Mouse (Mus musculus) CH12F3 (cell line): ENCODE data around the gene Med15.
"Not testable (repeated sequence)": the region's sequence is repeated elsewhere in the genome, so short reads cannot be mapped to it uniquely, and the experiment has no call there.

Experiments
- in situ Hi-C: fragments of 300-500 bp; cut with MboI; formaldehyde crosslinking; loops from 2 replicates; pipeline ENCODE4 v1.14.3; 2020; ENCODE audit warnings: low sequenced_read_pairs

Gene Med15

DNA sequence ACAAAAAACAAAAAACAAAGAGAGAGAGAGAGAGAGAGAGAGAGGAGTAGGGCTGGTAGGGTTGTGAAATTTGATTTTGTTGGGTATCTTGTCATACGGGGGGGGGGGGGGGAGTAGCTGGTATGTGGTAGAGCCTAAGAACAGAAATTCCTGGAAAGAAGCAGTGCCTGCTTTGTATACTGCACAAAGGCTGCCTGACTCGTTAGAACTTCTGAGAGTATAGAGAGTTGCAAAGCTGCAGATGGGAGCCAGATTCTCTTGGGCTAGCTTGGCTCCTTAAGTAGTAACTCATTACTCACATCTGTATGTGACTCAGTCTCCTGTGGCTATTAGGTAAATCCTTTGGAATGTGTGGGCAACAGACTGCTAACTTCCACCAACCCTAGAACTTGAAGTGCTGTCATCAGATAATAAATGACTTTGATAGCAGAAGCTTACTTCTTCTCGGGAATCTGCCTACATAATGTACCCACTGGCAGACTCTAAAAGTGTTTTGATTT lies at the start of gene Med15:
TSS of gene Med15 (minus strand) at position 51 of the 500 bp plus-strand sequence.
- in situ Hi-C loops: no loop called here

DNA sequence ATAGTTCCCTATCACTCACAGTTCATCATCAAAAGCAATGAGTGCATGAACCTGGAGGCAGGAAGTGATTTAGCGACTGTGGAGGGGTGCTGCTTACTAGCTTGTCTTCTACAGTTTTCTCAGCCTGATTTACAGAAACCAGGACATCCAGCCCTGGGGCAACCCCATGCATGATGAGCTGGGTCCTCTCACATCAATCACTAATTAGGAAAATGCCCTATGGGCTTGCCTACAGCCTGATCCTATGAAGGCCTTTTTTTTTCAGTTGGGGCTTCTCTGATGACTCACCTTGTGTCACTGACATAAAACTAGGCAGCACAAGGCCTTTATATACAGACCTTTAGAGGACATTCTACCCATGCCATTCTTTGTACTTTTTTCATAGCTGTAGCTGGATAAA lies 47.0 kb upstream of the Med15 start:
- in situ Hi-C loops: no loop called here

DNA sequence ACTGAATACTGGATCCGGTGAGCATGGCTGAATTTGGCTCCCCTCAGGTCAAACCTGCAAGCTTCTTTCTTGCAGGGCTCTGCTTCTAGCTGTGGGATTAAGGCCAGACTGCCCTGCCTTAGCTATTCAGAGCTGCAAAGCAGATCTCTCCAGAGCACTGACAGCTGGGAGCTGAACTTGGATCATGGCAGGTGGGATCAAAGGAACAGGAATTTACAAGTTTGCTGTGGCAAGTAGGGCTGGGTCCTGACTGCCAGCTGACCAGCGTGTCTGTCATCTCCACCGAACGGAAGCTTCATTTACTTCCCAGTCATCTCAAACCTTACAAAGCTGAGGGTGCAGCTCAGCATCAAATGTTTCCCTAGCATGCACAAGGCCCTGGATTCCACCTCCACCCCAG lies 45.5 kb upstream of the Med15 start:
- in situ Hi-C loops: no loop called here

DNA sequence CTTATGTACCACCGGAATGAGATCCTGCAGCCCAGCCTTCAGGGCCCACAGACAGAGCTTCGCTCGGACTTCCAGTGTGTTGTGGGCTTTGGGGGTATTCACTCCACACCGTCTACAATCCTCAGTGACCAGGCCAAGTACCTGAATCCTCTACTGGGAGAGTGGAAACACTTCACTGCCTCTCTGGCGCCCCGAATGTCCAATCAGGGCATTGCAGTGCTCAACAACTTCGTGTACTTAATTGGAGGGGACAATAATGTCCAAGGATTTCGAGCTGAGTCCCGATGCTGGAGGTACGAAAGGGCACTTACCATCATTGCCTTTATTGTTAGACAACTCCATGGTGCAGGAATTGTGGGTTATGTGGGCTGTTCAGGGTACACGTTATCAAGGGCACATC lies 44.1 kb upstream of the Med15 start:
- in situ Hi-C loops: no loop called here

DNA sequence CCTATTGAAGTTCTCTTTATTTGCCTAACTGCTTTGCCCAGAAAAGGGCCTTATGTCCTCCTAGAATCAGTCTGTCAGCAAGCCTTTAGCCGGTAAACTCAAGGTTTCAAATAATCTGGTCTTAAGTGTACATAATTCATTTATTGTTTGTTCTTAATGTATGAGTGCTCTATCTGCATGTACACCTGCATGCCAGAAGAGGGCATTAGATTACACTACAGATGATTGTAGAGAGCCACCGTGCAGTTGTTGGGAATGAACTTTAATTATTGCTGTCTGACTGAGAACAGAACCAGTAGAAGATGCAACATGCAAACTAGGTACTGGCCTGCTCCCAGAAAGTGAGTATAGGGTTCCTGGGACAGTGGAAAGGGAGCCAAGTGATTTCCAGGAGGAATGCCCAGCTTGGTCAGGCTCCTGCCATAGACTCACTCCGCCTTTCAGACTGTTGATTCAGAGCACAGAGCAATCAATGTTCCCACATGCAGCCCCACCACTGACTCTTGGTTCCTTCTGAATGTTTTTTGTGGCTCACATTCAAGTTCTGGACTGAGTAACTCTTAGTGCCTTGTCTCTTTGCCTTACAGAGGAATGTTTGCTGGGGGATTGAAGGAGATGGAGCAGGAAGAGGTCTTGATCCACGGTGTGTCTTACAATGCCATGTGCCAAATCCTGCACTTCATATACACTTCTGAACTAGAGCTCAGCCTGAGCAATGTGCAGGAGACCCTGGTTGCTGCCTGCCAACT lies 38.6 kb upstream of the Med15 start:
- in situ Hi-C loops: no loop called here

DNA sequence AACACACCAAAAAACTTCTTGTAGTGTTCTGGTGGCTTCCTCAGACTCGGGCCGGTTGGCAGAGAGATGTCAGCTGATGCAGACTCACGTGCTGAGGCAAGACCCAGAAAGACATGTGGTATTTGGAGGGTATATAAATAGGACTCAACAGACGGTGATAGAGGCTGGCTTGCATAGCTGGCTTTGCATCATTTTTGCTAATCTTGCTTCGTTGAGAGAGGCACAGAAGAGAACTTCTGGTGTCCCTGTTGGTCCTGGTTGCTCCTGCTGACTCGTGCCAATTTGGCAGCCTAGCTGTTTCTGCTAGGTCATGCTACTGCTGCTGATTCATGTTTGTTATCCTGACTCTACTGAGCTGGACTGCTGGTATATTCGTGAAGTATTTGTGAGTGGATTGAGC lies 36.1 kb upstream of the Med15 start:
- in situ Hi-C loops: no loop called here

DNA sequence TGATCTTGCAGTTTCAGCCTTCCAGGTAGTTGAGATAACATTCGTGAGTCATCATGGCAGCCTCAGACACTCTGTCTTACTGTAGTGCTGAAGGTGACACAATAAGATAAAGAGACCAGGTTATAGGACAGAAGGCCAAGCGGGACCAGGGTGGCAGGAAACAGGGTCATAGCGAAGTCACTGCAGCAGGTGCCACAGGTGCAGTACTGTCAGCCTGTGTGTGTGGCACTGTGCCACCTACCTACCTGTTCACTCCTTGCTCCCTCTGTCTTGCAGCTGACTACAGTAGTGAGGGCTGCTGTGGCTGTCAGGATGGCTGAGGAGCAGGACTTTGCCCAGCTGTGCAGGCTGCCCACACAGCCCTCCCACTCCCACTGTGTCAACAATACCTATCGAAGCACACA lies 31.4 kb upstream of the Med15 start:
- in situ Hi-C loops: no loop called here

DNA sequence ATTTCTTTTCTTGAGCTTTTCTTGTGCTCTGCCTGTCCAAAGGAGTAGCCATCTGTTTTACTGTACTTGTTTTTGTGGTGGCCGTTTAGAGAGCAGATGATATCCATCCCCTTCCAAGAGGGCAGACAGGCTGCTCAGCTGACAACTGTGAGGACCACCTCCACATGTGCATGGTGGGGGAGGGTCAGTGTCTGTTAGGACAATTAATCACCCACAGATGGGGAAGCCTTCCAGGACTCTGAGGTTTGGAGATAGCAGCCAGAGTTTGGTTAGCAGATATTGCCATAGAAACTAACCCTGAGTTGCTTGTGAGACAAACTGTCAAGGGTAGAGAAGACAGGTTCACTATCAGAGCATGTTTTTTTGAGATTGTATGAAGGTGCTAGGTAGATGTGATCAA lies 28.4 kb upstream of the Med15 start:
- in situ Hi-C loops: no loop called here

DNA sequence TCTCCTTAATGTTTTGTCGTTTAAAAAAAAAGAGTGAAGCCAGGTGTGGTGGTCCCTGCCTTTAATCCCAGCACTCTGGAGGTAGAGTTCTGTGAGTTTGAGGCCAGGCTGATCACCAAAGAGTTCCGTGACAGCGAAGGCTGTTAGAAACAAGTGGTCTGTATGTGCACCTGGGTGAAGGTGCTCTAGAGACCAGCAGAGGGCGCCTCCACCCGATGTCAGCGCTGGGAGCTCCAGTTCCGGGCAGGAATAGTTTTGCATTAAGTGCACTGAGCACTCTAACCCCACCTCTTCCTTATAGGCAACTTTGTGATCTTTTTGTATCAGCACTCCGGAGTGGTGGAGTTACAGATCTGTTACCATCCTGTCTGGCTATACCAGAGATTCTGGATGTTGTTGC lies 28.0 kb upstream of the Med15 start:
- in situ Hi-C loops: no loop called here

DNA sequence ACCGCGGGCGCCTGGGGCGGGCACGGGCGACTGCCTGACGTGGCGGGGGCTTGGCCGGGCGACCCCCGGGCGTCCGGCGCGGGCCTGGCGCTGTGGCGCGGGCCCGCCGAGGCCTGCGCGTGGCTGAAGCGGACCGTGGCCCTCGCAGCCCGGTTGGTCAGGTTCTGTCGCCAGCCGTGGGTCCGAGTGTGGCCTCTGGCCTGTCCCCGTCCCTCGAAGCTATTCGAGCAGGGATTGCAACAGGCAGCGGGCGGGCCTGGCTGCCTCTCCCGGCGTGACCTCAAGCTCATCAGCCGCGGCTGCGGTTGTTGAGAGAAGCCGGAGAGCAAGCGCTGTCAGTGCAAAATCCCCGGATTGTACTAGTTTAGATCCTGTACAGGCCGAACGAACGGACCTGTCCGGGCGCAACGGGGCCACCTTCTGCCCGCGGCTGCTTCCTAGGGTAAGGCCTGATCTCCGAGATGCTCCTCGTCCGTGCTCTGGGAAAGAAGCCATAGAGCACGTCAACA lies 27.2 kb upstream of the Med15 start:
- in situ Hi-C loops: no loop called here

DNA sequence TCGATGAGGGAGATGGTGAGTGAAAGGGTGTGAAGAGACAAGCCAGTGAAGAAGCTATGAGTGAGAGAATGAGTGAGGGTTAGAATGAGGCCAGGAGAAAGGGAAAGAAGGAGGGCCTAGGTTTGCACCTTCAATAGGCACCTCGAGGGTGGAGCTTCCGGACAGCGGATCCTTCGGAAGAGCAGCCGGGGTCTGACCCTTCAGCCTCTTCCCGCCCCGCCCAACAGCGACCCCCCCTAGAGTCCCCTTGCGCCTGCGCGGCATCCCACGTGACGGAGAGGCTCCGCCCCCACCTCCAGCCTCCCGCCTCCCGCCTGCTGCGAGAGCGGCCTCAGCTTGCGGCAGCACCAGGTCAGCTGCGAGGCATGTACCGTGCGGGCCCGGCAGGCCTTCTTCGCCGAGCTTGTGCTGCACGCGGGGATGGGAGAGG lies 26.7 kb upstream of the Med15 start, which contains the start of gene Klhl22:
TSS of gene Klhl22 (plus strand) at position 275 of the 430 bp plus-strand sequence.
- in situ Hi-C loops: no loop called here

DNA sequence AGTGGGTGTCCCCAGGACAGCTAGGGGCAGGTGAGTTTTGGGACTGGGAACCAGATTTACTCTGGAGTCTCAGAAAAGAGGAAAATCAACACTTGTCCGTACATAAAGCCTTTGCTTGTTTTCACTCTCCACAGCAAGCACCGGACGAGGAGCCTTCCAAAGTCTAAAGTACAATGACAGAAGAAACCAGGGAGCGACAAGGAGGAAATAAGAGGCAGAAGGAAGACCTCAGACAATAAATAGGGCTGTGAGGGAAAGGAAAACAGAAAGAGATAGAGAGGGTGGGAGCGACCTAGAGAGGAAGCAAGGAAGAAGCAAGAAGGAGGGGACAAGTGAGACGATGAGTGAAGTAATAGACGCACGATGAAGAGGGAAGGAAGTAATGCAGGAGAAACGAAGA lies 26.2 kb upstream of the Med15 start:
- in situ Hi-C loops: no loop called here

DNA sequence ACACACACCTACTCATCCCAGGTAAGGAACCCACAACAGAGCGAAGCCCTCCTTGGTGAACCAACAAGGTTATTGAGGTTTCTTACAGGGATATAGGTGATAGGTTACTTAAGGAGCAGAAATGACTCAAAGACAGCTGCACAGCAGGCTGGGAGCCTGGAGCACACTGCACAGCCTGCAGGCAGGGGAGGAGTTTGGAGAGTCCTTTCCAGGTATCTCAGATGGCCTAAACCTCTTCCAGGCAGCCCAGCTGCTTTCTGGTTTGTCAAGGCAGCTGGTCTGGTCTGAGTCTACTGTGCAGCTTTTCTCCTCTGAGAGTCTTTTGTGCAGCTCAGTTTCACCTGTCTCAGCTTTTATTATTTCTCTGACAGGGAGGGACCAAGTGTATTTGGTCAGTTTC lies 25.1 kb upstream of the Med15 start:
- in situ Hi-C loops: no loop called here

DNA sequence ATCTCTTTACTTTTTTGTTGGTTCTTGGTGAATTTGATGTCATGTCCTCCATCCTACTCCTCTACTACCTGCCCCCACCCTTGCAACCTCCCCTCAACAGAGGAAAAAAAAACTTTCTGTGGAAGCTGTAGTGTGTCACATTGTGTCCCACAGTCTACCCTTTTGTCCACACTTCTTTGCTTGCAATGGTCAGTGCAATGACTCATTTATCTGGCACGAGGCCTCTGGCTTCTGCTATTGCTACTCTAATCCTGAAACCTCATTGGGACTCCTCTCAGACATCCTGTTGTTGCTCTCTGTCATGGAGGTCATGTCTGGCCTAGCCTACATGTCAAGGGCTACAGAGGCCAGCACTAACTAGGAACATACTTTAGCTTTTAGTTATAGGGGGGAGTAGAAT lies 21.0 kb upstream of the Med15 start:
- in situ Hi-C loops: no loop called here

DNA sequence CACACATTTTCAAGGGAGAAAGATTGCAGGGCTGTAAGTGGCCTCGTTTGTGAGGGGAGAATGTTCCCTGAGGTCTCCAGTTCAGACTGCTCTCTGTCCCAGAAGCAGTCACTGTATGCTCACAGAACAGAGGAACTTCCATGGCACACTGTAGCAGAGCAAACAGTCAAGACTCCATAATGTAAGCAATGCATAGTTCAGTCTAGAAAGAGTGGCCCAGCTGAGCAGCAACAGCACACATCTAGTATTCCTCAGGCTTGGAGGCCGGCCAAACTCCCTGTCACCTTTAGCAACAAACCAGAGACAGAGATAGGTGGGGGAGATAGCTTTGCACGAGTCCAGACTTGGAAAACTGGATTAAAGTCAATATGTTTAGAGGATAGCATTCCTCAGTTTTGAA lies 20.3 kb upstream of the Med15 start:
- in situ Hi-C loops: no loop called here

DNA sequence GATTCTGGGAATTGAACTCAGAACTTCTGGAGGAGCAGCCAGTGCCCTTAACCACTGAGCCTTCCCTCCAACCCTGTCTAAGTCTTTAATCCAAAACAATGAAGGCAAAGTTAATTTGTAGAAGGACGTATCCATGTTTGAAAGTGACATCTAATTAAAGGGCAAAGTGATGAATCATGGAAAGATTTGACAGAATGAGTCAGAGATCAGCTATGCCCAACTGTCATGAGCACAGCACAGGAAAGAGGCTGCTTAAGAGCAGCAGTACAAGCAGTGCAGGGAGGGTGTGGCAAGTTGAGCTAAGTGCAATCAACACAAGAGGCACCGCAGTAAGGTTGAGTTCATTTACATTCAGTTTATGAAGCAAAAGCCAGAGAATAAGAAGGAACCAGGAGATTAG lies 12.4 kb upstream of the Med15 start:
- in situ Hi-C loops: no loop called here

DNA sequence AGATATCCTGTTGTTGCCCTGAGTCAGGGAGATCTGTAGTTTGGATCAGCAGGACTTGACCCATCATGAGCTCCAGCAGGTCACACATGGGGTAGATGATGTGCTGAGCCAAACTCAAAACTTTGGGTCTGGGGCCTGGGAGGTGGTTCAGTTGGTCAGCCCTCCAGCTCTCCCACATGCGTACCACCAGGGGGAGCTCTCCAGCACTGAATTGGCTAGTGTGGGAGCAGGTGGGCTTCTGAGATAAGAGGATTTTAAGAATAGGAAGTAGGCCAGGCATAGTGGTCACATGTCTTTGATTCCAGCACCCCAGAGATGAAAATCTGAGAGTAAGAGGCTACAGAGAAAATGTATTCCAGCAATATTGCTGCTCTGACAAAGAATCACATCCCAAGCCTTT lies 11.8 kb upstream of the Med15 start:
- in situ Hi-C loops: no loop called here

DNA sequence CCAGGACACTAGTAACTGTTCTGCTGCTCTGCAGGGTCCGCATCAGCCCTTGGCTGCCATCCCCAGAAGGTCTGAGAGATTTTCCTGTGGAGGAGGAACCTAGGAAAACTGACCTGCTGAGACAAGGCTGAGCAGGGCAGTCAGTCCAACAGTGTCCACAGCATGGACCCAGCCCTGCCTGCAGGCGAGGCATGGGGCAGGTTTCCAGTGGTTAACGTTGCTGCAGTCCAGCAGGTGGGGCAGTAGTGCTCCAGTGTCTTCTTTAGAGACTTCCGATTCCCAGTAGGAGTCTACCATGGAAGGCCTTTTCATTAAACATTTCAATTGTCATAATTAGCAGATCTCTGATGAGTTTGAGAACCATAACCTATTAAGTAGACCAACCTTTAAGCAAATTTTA lies 10.6 kb upstream of the Med15 start:
- in situ Hi-C loops: no loop called here

DNA sequence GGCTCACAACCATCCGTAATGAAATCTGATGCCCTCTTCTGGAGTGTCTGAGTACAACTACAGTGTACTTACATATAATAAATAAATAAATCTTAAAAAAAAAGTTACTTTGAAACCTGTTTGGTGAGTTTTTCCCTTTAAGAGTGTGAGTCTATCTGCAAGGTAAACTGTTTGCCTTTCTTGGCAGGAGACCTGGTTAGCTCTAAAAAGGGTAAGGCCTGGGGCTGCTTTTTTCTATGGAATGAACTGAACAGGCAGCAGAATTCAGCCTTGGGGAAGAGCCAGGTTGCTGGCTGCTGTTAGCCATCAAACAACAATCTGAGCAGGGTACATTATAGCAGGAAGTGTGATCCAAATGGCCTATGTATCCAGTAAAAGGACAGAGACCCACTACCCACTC lies 10.1 kb upstream of the Med15 start:
- in situ Hi-C loops: no loop called here

DNA sequence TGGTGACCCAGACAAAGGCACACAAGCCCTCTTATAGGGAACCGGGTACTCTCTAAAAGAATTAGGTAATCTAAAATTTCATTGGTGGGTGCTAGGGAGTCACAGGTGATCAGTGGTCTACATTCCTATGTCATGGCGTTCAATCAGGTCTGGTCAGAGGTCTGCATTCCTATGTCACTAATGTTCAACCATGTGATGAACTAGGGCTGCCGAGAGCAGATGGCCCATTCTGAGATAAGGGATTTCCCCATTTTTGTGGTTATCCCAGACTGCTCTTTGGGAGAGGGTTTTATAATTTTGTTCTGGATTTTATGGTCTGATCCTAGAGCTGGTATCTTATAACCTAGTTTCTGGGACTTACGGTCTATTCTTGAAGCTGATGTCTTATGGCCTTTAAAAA lies 7.4 kb upstream of the Med15 start:
- in situ Hi-C loops: no loop called here

DNA sequence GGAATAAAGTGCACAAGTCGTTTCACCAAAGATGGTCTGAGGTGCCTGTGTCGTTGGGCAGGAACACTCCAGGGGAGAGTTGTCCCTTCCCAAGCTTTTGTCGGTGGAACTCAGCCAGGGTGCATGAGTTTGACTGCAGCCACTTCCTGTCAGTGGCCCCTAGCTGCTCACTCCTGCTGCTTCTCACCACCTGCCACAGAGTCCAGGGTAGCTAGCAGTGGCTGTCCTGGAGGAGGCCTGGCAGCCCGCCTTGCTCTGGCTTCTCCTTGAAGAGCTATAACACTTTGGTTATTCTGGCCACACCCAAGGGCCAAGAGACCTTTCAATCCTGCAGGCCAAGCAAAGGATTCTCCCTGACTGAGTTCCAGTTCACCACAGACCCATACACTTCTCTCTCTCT lies 3.5 kb upstream of the Med15 start:
- in situ Hi-C loops: no loop called here

DNA sequence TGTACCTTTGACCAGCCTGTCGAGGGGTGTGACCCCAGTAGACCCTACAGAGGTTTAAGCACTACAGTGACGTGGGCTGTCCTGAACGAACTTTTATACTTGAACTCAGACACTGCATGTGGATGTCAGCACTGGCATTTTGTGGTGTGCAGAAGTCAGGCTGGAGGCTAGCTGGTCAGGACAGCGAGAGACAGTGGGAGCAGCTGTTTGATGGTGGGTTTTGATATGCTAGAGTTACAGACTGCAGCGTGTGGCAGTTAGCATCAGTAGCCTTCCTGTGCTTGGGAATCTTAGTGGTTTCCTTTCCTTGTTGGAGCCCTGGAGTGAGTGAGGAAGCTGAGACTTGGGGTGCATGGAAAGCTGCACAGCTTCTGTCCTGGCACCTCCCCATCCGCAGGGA lies 2.2 kb upstream of the Med15 start:
- in situ Hi-C loops: not testable (repeated sequence)

DNA sequence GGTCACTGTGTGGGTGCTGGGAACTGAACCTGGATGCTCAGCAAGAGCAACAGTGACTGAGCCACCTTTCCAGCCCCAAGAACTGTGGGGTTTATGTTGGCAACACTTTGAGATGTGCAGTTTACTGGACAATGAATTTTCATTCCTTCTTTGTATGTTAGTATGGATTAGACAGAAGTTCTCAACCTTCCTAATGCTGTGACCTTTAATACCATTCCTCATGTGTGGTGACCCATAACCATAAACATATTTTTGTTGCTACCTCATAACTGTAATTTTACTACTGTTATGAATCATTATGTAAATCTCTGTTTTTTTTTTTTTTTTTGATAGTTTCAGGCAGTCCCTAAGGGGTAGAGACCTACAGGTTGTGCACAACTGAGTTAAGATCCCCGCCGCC lies 955 bp upstream of the Med15 start:
- in situ Hi-C loops: no loop called here
